15 mouse cellular contexts compared by ENCODE assay signal in the genomic region with DNA sequence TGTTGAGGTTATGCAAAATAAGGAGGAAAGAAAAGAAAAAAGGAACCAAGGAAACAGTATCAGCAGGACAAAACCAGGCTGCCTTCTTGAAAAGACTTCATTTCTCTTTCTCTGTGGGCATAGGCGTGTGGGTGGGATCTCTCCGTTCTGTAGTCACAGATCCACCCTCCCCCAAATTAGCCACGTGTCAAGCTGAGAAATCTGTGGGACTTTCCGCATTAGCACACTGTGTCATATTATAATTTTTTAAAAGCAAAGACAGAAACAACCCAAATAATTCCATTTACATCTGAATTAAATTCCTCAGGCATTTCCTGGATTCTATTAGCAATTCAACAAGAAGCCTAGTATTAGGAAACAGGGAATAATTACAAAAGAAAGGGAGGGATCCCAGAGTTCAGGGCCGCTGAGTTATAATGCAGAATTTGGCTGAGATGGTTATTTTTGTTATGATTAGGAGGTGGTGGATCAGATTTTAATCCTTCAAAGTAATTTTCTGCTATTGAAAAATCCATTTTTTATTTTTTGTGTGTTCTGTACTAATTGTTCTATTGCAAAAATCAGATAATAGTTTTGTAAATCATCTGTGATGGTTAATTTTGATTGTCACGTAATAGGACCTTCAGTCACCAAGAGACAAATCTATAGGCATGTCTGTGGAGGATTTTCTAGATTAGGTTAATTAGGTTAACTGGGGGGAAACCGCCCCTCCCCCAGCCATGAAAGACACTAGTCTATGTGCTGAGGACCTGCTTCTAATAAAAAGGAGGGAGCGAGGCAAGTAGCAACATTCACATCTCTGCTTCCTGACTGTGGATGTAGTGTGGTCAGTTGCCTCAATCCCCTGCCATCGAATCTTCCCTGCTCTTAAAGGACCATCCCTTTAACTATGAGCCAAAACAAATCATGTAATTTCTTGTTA.
DNase-seq lines count a peak whose midpoint lies in the region; ATAC-seq lines count a peak whose summit lies in the region.
"Had no signal": no experiment of that assay in that cellular context is flagged by ENCODE, and none has a peak within 500 bp of the region (broad histone marks: within the 10 kb centered on the region; RNA-seq: fewer than 3 reads in every experiment).

No protein-coding gene starts in this region.

- DNase-seq in layer of hippocampus, adult 18-20 months (ENCODE audit: low spot score in 2 of 2): peak; percentile 7 to 77
- DNase-seq in layer of hippocampus, postnatal 10 days (ENCODE audit: low spot score in 2 of 2): no peak
- DNase-seq in R1 (ENCODE audit: low read depth, low spot score): peak; percentile 83
- peak; percentile 20 for DNase-seq in midbrain, embryonic 14.5 days
- DNase-seq in urinary bladder, postnatal 4 days (ENCODE audit: low spot score in 2 of 2): no peak
- DNase-seq: cerebellum, postnatal 25 days; heart, adult 11 months; kidney, adult 2 months; lung, adult 18-20 months; thymus, postnatal 4 days had no signal

- H3K4me3 ChIP-seq in forebrain, embryonic 16.5 days (replicated peaks; ENCODE audit: low read length): no peak overlapping the region
- H3K4me3 ChIP-seq in midbrain, embryonic 14.5 days (replicated peaks; ENCODE audit: low read depth, low read length): no peak overlapping the region
- H3K4me3 ChIP-seq: limb, embryonic 10.5 days; megakaryocyte, embryonic 14.5 days had no signal

- 28% methylated on average over 9 of the region's 9 CpGs for WGBS in forebrain, embryonic 16.5 days
- 30% methylated on average over 9 of the region's 9 CpGs for WGBS in midbrain, embryonic 14.5 days

- H3K4me1 ChIP-seq in forebrain, embryonic 16.5 days (replicated peaks; ENCODE audit: control insufficient read depth, insufficient read depth, low read length): 0 out of 2 replicates have a peak, but pooled peaks cover 3% of the 10 kb centered on the region
- no peaks in the 10 kb centered on the region for H3K4me1 ChIP-seq in midbrain, embryonic 14.5 days (ENCODE audit: control insufficient read depth, insufficient read depth, low read length)
- H3K4me1 ChIP-seq: limb, embryonic 10.5 days; megakaryocyte, embryonic 14.5 days had no signal

- no peaks in the 10 kb centered on the region for H3K9me3 ChIP-seq in forebrain, embryonic 16.5 days (ENCODE audit: control insufficient read depth, low read length)
- no peaks in the 10 kb centered on the region for H3K9me3 ChIP-seq in midbrain, embryonic 14.5 days (ENCODE audit: control insufficient read depth, low read length)
- H3K9me3 ChIP-seq: limb, embryonic 10.5 days; megakaryocyte, embryonic 14.5 days had no signal

- H3K9ac ChIP-seq in forebrain, embryonic 16.5 days (replicated peaks; ENCODE audit: low read depth, low read length): no peak overlapping the region
- H3K9ac ChIP-seq in midbrain, embryonic 14.5 days (replicated peaks; ENCODE audit: low read length): no peak overlapping the region

- no peak overlapping the region for H3K27ac ChIP-seq in forebrain, embryonic 16.5 days (ENCODE audit: low read length)
- H3K27ac ChIP-seq in midbrain, embryonic 14.5 days (replicated peaks; ENCODE audit: low read depth, low read length): no peak overlapping the region
- H3K27ac ChIP-seq: limb, embryonic 10.5 days had no signal

- no peak overlapping the region for H3K4me2 ChIP-seq in forebrain, embryonic 16.5 days (ENCODE audit: low read length)
- H3K4me2 ChIP-seq in midbrain, embryonic 14.5 days (ENCODE audit: low read length): no peak overlapping the region

- H3K36me3 ChIP-seq in forebrain, embryonic 16.5 days (ENCODE audit: control insufficient read depth, insufficient read depth): no peaks in the 10 kb centered on the region
- H3K36me3 ChIP-seq in midbrain, embryonic 14.5 days (ENCODE audit: control insufficient read depth, insufficient read depth, low read length): no peaks in the 10 kb centered on the region
- H3K36me3 ChIP-seq: limb, embryonic 10.5 days had no signal

- ATAC-seq in forebrain, embryonic 16.5 days: peak; percentile 95
- no peak for ATAC-seq in midbrain, embryonic 14.5 days (ENCODE audit: low FRiP score, low TSS enrichment)
- no peak for ATAC-seq in cerebellum, adult (ENCODE audit: insufficient number of reproducible peaks, low FRiP score, low TSS enrichment)
- ATAC-seq in megakaryocyte progenitor cell, adult 5-6 weeks (replicated peaks; ENCODE audit: poor library complexity): no peak

- no peaks in the 10 kb centered on the region for H3K27me3 ChIP-seq in forebrain, embryonic 16.5 days (replicated peaks; ENCODE audit: control insufficient read depth, insufficient read depth, low read length)
- no peaks in the 10 kb centered on the region for H3K27me3 ChIP-seq in midbrain, embryonic 14.5 days (ENCODE audit: control insufficient read depth, insufficient read depth, low read length)
- H3K27me3 ChIP-seq: megakaryocyte, embryonic 14.5 days had no signal

Comparison
In these comparisons a context has a peak if more than half of its experiments do, and no peak if none do; other contexts are left out.
1. DNase-seq: peak in layer of hippocampus, adult 18-20 months (2 of 2), R1 (single experiment) and midbrain, embryonic 14.5 days (single experiment); none in layer of hippocampus, postnatal 10 days (0 of 2) and urinary bladder, postnatal 4 days (0 of 2).